Mouse (Mus musculus) c-Kit-positive CD71-positive TER-119-negative erythroid progenitor cells, embryonic 14.5 days (primary cell): ENCODE measurements around the gene Pced1a.

Experiments used
- DNase-seq: peaks from one replicate; pipeline ENCODE4 v3.0.0-alpha.2; 2013; ENCODE audit warnings: low read depth

The Pced1a gene

DNA sequence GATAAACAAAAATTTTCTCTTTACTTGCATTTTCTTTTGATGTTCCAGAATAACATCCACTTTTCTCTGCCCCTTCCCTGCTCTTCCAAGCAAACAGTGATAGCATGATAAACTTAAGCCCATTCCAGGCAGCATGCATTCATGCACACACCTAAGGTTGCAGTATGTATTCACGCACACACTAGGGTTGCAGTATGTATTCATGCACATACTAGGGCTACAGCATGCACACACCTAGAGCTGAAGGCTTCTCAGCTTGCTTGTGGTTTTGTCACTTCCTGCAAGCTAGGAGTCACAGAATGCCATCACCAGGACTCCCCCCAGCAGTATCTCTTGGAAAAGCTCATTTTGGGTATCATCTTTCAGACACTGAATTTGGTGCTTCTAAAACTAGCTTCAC lies 12.3 kb upstream of the Pced1a start:
- DNase-seq: no peak

DNA sequence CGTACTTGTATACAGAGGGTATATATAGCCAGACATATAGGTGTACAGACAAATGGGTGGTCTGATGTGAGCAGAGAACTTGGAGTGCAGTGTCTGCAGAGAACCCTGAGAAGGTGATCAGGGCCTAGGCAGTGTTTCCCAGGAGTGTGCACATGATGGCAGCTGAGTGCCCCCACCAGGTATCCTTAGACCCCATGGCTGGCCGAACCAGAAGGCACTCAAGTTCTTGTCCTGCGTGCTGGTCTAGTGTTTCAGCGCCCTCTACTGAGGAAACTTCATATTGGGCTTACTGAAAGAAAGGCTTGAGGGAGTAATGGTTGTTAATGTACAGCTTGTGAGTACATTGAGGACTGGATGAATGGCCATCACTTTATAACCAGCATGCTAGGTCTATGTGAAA lies 8.7 kb upstream of the Pced1a start:
- peak; percentile 61 for DNase-seq

DNA sequence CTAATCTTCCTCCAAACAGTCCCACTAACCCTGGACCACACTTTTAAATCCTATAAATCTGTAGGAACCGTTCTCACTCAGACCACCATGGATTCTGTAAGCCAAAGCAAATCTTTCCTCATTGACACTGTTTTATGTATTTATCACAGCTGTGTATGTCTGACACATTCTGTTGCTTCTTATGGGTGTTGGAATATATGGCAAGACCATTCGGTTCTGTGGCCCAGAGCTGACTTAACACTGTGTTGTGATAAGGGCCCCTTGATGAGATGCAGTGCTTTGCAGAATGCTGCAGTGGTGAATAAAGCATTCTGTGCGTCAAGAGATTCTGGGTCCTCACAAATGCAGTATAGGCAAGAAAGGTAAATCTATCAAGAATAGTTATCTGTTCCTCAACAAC lies 7.7 kb upstream of the Pced1a start:
- DNase-seq: no peak

DNA sequence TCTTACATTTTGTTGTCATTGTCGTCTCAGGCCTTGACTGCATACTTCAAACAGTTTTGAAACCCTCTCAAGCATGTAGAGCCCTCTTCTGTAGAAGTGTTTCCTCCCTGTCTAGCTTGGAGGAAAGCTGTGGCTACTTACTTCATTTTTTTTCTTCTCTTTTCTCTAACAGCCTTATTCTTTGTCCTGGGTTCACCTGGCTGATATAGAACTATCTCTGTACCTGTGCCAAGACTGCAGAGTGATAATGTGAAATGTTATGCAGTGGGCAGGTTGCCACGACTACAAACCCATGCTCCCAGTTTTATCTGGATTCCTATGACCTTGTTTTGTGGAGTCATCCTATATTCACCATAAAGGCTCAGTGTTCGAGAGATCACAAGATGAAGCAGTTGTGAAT lies 6.0 kb upstream of the Pced1a start:
- no peak for DNase-seq

DNA sequence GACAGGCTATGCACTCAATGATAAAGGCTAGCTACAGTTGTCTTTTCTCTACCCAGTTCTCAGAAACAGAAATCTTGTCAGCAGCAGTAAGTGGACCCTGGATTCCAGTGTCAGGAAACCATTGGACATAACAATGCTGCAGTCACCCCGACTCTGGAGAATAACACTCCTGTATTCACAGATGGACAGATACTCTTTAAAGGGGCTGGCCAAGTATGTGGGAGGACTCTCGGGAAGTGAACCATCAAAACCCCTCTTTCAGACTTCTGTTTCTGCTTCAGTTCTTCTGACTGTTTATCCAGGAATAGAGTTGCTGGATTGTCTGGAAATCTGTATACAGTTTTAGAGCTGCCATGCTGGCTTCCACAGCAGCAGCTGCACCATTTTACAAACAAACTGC lies 5.3 kb upstream of the Pced1a start:
- no peak for DNase-seq

DNA sequence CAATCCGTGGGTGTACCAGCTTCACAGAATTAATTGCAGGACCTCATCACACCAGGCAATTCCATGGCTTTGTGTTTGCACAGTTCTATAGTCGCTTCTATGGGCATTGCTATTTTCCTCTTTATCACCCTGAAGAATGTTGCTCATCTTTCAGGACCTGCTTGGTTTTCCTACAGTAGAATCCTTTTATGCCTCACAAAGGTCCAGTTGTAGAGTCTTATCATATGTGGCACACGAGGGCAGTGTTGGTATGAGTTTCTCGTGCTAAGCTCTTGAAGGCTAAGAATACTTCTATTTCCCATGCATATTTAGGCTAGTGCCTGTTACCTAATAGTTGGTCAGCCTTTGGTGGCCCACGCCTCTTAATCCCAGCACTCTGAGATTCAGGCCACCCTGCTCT lies 611 bp upstream of the Pced1a start:
- no peak for DNase-seq

DNA sequence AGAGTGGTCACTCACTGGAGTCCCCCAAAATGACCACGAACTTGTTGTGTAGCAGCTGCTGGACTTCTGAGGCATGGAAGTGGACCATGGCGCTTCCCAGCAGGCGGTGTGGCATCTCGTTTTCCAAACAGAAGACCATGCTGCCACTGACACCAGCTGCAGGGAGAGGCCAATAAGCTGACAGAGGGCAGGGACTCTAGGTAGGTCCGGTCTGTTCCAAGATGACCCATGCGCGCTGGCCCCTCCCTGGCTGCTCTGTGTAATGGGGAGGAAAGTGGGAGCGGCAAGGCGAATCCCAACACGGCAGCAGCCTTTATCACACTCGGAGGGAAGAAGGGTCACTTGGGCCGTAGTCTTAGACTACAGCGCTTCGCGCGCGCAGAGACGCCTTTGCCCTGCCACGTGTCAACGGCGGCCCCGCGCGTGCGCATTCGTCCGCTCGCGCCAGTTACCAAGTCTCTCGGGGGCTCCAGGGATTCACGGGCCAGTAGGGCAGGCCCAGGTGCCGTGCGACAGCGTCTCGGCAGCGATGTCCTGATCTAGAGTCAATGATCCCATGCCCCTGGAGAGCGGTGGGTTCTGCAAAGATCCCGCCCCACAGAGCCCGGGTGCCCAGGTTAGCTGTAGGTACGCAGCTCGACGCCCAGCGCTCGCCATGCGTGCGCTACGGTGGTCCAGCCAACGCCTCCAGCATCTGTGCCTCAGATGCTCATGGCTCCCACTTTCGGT lies 940 bp downstream of the Pced1a start:
- no peak for DNase-seq

DNA sequence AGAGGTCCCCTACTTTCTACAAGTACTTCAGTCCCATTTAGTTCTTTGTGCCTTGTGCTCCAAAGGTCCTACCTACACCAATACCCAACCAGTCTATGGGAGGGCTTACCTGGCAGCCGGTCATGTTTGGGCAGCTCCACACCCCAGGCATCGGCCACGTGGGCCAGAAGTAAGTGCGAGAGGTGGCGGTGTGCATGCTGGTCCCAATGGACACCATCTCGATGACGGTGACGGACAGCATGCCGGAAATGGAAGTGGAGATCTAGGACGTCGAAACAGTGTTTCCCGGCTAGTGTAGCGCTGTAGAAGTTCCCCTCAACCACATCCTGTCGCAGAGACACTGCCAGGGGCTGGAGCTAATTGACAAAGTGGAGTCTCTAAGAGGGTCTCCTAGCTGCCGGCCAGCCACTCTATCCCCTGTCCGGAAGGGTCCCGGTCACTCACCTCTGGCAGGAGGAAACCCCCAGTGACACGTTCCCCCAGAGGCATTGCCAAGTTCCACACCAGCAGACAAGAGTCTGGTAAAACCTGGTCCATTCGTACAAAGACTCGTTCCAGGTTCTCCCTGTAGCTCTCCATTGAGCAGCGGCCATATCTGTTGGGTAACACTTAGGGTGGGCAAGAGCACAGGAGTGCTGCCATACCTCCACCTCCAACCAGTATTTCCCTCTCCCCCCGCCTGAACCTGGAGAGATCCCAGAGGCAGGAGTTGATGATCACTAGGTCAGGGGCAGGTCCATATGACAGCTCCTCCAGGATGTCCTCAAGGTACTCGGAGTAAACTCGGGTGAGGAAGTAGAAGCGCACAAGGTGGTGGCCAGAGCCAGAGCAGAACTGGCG lies 2.5 kb downstream of the Pced1a start:
- no peak for DNase-seq

DNA sequence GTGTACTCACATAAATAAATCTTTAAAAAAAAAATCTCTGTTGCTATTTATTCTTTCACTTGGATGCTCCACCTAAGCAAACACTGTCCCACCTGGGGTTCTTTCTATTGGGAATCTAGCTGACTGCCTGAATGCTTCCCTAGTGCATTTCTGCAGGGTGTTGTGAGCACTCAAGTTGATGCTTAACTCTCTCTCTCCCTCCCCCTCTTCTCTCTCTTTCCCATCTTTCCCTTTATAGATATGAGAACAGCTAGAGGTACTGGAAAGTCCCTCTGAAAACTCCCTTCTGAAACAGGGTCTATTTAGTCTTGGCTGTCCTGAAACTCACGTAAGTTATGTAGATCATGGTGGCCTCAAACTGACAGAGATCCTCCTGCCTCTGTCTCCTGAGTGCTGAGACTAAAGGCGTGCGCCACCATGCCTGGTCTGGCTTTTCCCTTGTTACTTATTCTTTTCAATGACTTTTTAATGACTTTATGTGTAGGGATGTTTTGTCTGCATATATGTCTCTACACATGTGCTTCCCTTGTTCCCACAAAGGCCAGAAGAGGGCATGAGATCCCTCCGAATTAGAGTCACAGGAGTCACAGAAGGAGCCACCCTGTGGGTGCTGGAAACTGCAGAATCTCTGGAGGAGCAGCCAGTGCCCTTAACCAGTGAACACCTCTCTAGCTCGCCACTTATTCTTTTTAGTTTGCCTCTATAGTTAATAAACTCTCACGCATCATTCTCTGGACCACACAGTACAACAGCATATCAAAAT lies 10.2 kb downstream of the Pced1a start:
- no peak for DNase-seq

DNA sequence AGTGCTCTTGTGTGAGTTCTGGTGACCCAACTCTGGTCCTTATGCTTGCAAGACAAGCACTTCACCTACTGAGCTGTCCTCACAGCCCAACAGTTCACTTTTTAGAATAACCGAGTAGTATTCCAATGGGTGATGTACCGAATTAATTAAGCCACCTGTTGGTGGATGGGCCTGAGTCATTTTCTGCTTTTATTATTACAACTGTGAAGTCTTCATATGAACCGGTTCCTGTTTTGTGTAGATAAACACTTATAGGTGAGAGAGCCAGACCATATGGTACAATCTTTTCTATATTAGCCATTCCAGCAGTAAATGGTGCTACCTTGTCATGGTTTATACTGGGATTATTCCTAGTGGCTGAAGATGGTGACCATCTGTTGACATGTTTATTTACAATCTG lies 11.7 kb downstream of the Pced1a start:
- DNase-seq: no peak

DNA sequence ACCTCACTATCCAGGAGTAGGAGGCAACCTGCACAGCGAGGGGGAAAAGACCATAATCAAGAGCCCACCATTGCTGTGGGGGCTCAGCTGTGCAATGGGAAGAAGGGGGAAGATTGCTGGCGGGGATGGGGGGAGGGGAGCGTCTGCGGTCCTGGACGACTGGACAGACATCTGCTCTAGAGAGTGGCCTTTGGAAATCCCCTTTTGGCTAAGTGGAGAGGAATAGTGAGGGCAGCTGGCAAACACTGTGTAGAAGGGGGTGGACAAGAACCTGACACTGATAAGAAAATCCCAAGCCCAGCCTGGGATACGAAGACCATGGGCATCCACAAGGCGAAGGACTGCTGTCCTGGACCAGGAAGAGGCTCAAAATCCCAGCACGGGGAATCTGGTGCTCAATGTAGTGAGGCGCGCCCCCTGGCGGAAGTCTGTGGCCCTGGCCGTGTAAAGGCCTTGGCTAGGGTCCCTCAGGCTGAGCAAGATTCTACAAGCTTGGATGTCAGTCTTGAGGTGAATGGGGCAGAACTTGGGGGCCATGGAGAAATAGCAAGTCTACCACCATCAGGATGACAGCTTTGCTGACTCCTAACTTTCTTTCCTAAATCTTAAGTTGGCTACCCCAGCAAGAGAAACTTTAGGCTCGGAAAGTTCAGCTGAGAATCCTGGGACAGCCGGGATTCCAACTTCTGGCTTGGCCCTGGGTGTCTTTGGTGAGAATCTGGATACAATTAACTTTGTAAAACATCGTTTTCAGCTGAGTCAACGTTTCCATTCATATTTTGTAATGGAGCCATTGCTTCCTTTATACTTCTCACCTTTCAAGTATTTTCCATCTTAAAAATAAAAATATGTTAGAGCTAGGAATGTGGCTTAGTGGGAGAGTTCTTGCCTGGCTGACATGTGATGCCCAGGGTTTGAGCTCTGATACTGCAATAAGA lies 12.7 kb downstream of the Pced1a start:
- DNase-seq: no peak

DNA sequence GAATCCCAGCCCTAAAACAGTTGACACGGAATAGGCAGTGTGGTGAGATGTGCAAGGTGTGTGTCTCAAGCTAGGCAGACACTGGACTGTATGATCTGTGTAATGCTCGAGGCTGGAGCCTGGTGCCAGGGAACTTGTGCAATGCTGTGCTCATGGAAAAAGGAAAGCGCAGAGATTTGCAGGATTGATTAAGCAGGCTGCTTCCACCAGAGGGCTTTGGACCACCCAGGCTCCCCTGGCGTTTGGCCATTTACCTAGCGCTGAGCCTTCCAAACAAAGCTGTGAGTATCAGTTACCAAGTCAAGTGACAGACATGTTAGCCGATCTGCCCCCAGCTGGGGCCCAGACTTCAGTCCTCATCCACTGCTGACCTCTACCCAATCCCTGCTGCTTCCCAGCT lies 16.3 kb downstream of the Pced1a start:
- no peak for DNase-seq

DNA sequence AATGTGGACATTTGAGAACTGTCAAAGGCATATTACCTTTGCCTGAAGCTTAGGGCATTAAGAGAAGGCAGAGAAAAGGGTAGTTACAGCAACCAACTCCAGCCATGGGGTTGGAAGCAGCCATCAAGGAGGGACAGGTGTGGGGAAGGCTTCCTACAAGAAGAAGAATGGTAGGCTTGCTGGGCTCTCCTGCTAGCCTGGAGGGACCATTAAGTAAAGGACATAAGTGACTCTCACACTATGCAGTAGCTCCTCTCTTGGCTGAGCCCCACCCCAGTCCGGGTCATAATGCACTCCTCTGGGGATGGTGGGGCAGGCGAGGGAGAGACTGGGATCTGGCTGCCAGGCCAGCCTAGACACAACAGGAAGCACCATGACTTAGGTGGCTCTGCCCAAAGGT lies 18.3 kb downstream of the Pced1a start, which contains the start of gene Tmem239:
TSS of gene Tmem239 (plus strand) at position 301 of the 400 bp plus-strand sequence.
- no peak for DNase-seq

DNA sequence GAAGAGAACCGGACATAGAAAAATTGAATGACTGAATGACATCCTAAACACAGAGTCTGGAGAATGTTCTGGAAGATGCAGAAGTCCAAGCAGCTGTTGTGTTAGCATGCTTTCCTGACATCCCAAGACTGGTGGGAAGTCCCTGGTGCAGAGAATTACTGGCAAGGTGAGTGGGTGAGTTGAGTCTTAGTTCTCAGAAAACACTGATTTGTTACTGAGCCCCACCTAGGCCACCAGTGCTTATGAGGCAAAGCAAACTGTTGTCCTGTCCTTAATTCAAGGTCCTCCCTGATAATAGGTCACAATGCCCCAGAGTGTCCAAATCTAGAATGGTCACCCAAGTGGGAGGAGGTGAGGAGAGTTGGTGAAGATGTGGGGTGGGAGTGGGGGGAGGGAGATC lies 19.6 kb downstream of the Pced1a start, which contains the start of the genes Gm28372 and 1700020A23Rik:
TSS of gene Gm28372 (plus strand) at position 301 of the 400 bp plus-strand sequence.
TSS of gene 1700020A23Rik (plus strand) at position 321 of the 400 bp plus-strand sequence.
- DNase-seq: no peak

DNA sequence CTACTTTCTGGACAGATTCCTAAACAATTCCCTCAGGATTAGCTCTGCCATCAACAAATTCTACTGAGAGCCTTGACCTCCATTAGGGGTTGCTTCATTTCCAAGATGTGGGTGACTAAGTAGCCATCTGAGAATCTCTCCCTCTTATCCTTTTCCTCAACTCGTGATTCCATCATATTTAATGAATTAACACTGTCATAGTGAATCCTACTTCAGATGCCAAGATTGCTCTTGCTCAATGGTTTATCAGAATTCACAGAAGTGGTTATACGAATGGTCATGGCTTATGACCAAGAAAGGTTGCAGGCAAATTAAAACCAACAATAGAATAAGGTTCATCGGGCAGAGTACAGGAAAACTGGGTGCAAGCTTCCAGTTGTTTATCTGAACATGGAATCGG lies 22.6 kb downstream of the Pced1a start:
- no peak for DNase-seq

DNA sequence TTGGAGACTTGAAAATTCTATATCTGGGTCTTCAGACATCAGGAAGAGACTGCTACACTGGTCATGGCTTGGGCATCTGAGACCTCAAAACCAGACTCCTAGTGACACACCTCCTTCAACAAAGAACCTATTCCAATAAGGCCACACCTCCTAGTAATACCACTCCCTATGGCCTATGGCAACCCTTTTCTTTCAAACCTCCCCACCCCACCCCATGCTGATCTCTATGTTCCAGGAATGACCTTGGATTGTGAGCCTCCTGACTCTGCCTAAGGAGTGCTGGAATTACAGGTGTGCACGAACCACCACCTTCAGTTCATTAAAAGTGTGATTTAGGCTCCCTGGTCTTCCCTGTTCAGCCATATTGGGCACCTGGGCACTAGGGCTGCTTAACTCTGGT lies 24.5 kb downstream of the Pced1a start:
- DNase-seq: no peak

DNA sequence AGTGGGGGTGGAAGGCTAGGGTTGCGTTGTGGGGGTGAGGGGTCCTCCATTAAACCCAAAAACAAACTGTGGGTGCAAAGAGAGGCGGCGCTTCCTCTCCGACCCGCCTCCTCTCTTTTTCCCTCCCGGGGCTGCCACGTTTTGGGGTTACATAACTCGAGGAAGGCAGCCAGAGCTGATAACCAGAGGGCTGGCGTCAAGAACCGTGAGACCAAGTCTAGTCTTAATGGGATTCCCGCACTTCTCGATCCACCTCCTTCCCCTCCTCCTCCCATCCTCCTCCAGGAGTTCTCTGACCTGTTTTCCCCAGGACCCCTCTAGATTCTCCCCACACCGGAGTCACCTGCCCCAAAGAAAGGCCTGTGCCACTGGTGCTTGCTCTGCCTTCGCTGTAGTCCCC lies 26.4 kb downstream of the Pced1a start:
- DNase-seq: no peak

DNA sequence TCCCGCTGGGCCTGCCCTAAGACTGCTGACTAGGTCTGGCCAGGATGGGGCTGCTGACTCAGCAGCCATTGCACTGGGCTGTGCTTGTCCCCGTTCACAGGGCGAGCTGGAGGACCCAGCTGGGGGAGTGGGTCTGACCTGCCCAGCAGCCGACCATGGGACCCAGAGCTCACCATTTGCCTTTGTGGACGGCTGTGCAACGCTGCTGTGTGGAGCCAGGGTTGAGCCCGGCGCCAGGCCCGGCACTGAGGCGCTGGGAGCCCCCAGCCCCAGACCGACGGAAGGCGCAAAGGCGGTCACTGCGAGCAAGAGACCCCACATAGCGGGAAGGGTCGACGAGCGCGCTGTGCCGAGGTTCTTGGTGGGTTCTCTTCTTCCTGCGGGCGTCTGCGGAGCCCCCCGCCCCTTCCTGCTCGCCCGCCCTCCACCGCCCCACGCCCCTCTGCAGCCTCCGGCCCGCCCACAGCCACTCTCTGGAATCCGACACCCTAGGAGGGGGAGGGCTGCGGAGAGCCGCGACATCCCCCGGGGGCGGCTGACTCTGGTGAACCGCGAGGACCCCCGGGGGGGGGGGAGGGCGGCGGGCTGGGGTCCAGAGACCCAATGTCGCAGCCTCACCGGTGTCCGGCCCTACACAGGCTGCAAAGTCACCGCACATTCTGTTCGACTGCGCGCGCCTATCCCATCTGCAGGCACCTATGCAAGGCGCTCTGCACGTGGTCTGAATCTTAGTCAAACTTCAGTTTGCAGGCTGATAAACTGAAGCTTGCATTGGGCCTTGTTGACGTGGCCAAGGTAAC lies 27.1 kb downstream of the Pced1a start, which contains the start of gene Cpxm1:
TSS of gene Cpxm1 (minus strand) at position 389 of the 800 bp plus-strand sequence.
- no peak for DNase-seq

DNA sequence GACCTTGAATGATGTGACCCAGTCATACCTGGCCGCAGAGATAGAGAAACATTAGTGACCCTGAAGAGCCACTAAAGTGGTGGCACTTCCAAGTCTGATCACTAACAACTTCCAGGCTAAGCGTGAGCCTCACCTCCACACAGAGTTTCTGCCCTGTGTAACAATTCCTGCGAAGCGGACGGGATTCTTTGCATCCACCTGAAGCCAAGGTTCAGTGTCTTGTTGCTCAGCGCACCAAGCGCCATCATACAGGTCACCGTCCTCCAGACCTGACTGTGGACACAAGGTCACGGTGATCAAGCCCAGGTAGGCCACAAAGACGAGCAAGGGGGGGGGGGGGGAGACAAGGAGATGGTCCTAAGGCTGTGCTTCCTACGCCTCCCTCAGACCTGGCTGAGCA lies 28.8 kb downstream of the Pced1a start:
- DNase-seq: no peak

DNA sequence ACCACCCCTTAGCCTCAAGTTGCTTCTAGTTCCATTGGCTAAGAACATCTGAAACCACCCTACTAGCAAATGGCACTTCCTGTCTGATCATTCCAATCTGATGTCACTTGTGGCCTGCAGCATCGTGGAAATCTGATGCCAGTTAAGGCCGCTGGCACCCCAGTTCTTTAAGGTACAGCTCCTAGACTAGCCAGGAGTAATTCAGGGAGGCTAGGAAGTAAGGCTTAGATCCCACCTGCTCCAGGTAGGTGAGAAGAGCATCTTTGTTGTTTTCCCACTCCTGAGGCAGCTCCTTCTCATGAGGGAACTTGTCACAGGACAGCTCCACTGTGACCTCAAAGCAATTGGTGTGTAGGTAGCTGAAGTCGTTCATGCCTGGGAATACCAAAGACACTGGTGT lies 31.7 kb downstream of the Pced1a start:
- no peak for DNase-seq
